ENCODE assay signal across 8 mouse cellular contexts in the genomic region with DNA sequence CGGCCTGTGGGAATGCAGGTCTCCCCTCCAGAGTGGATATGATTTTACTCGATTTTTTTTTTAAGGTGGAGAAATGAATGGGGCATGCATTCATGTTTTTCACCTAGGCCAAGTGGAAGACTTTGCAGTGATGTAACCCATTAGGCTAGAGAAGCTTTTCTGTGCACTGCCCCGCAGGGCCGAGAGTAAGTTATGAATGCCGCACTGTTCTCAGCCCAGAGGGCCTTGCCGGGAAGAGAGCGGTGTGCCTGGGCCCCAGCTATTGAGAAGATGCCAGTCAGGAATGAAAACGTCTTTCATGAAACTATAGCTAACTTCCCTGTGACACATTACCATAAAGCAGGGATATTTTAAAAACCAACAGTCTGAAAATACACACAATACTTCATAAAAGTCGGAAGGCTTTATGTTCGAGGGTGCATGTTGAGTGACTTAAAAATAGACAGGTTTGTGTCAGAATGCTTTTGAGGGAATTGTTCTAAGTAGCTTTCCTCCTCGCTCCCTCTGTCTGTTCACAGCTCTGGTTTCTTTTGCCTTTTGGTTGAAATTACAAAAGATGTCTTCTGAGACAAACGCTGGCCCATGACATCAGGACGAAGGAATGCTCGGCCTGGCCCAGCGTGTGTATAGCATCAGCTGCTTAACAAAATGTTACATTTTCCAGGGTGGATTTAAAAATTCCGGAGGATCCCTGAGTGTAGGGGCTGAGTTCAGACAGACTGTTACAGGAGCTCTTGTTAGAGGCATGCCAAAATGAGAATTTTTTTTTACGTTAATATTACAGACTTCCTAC. TPM values are rescaled to one million over a fixed set of nuclear protein-coding genes. Genes with fewer than 3 reads are reported as not detected.
DNase-seq lines count a peak whose midpoint lies in the region; ATAC-seq and TF ChIP-seq lines count a peak whose summit lies in the region.

No protein-coding gene starts in this region.

- 43% methylated on average over 17 of the region's 17 CpGs for WGBS in limb, embryonic 13.5 days

- H3K4me1 ChIP-seq in testis, adult 2 months (ENCODE audit: control insufficient read depth, insufficient read depth, low read length), result peaks cover 8% of the 10 kb centered on the region
- peaks cover 20% of the 10 kb centered on the region for H3K4me1 ChIP-seq in limb, embryonic 13.5 days

- DNase-seq in cerebellum, adult 11 months, result peak; percentile 8
- DNase-seq in cerebellum, adult 8-10 months, result no peak
- no peak for DNase-seq in testis, postnatal 14 days (ENCODE audit: low spot score)
- DNase-seq in MN1 (ENCODE audit: low spot score), result no peak
- DNase-seq in kidney, postnatal 36 days, result no peak
- DNase-seq in lung, postnatal 25 days (ENCODE audit: low spot score), result no peak

- no peak overlapping the region for H3K27ac ChIP-seq in testis, adult 2 months (ENCODE audit: control insufficient read depth, insufficient read depth, low read depth, low read length)
- H3K27ac ChIP-seq in limb, embryonic 13.5 days, result peak overlapping the region; percentile 79

- no peaks in the 10 kb centered on the region for H3K36me3 ChIP-seq in testis, adult 2 months (ENCODE audit: control insufficient read depth, insufficient read depth, low read length)
- no peaks in the 10 kb centered on the region for H3K36me3 ChIP-seq in limb, embryonic 13.5 days

- no peaks in the 10 kb centered on the region for H3K9me3 ChIP-seq in limb, embryonic 13.5 days

- no peak for TF ChIP-seq POLR2A in testis, adult 2 months (IDR thresholded peaks at IDR 0.05; ENCODE audit: control insufficient read depth, low read depth, low read length)

- no peaks in the 10 kb centered on the region for H3K27me3 ChIP-seq in testis, adult 2 months (ENCODE audit: control insufficient read depth, insufficient read depth, low read length)
- no peaks in the 10 kb centered on the region for H3K27me3 ChIP-seq in limb, embryonic 13.5 days

- TF ChIP-seq CTCF in testis, adult 2 months (IDR thresholded peaks at IDR 0.05; ENCODE audit: control insufficient read depth, insufficient read depth, insufficient replicate concordance, low read depth, low read length), result no peak

- no peak overlapping the region for H3K9ac ChIP-seq in limb, embryonic 13.5 days

- peak overlapping the region; percentile 8; the same call in 1 of the 2 replicates for H3K4me3 ChIP-seq in testis, adult 2 months (ENCODE audit: control insufficient read depth, low read depth, low read length)
- H3K4me3 ChIP-seq in limb, embryonic 13.5 days, result no peak overlapping the region

- peak overlapping the region; percentile 37 for H3K4me2 ChIP-seq in limb, embryonic 13.5 days (replicated peaks)

- peak; percentile 85; the same call in 1 of the 2 replicates for ATAC-seq in limb, embryonic 13.5 days (ENCODE audit: low FRiP score, low read depth)

RNA-seq across cellular contexts. Expression of gene Npas3, which starts 44.2 kb away (rescaled TPM):
- 0.91 and 0.96 TPM in 2 replicates for polyA plus RNA-seq in testis, adult 2 months (2012; rRNA removed)
- 7.8 and 8.6 TPM in 2 replicates for polyA plus RNA-seq in limb, embryonic 13.5 days (2015; fragmentation: Nextera tagmentation; extraction: Ambion mirVana)
